Mouse (Mus musculus) liver, postnatal 0 days (tissue): Measurements from ENCODE around the gene Tbc1d22a. TPM values are rescaled to one million over a fixed set of nuclear protein-coding genes. Genes with fewer than 3 reads are reported as not detected.

Source experiments
- ATAC-seq: fragments of 200-750 bp; cut with Nextera tagmentation; 2 replicates; pipeline ENCODE4 v1.8.0; 2017; ENCODE audit warnings: mild to moderate bottlenecking, moderate library complexity
- DNase-seq: peaks from one replicate; pipeline ENCODE4 v3.0.0-alpha.2; 2016
- H3K27ac ChIP-seq: fragments of 300-500 bp; sonication (generic); 2 replicates; pipeline ENCODE4 v1.5.1; 2014; ENCODE audit warnings: antibody characterized with exemption, moderate library complexity, mild to moderate bottlenecking, low read depth
- H3K27me3 ChIP-seq: fragments of 300-500 bp; sonication (generic); 2 replicates; pipeline ENCODE4 v1.6.1; 2014; ENCODE audit warnings: low read length, control low read depth, mixed read lengths; ENCODE audit not compliant: insufficient read depth
- H3K36me3 ChIP-seq: fragments of 300-500 bp; sonication (generic); replicated peaks from 2 replicates; pipeline ENCODE4 v1.6.1; 2014; ENCODE audit warnings: mild to moderate bottlenecking, control low read depth, low read length, moderate library complexity, mixed read lengths; ENCODE audit not compliant: insufficient read depth
- H3K4me1 ChIP-seq: fragments of 300-500 bp; sonication (generic); 2 replicates; pipeline ENCODE4 v1.6.1; 2014; ENCODE audit warnings: antibody characterized with exemption, mild to moderate bottlenecking, control low read depth; ENCODE audit not compliant: insufficient read depth
- H3K4me2 ChIP-seq: fragments of 300-500 bp; sonication (generic); 2 replicates; pipeline ENCODE4 v1.6.1; 2014; ENCODE audit warnings: low read depth, mild to moderate bottlenecking, low read length, moderate library complexity, mixed read lengths
- H3K4me3 ChIP-seq: fragments of 300-500 bp; sonication (generic); 2 replicates; pipeline ENCODE4 v1.5.1; 2014; ENCODE audit warnings: low read depth, low read length
- H3K9ac ChIP-seq: fragments of 300-500 bp; sonication (generic); replicated peaks from 2 replicates; pipeline ENCODE4 v1.6.1; 2014; ENCODE audit warnings: mild to moderate bottlenecking, moderate library complexity
- H3K9me3 ChIP-seq: fragments of 300-500 bp; sonication (generic); 2 replicates; pipeline ENCODE4 v1.6.1; 2016; ENCODE audit warnings: mild to moderate bottlenecking, control low read depth, low read length, mixed read lengths
- CTCF ChIP-seq: sonication (generic); IDR thresholded peaks from 2 replicates; pipeline ENCODE4 v1.5.1; 2016; ENCODE audit warnings: antibody characterized with exemption, low read depth
- EP300 ChIP-seq: IDR thresholded peaks from 2 replicates; pipeline ENCODE4 v1.6.1; 2016; ENCODE audit warnings: antibody characterized with exemption, low read depth, mild to moderate bottlenecking
- WGBS: fragments of 180-500 bp; shearing (Covaris S2); extraction: QIAGEN DNeasy Blood & Tissue Kit; methylation state at CpG from one replicate; pipeline ENCODE4 v1.1.7; 2014; ENCODE audit not compliant: insufficient replicate concordance; 5-methylcytosine and 5-hydroxymethylcytosine counted together
- polyA plus RNA-seq: library from polyadenylated mRNA; unstranded; fragments of >200 nt; fragmentation: Nextera tagmentation; extraction: Ambion mirVana; gene quantifications from 2 replicates; pipeline ENCODE4 v1.2.1, GENCODE M21; 2015

Tbc1d22a gene
- polyA plus RNA-seq, 1 experiment from 2014 or later = 6.4 TPM

- no peak overlapping the region for H3K4me3 ChIP-seq
- H3K4me1 ChIP-seq = 0 out of 2 replicates have a peak, but pooled peaks cover 2% of the 10 kb centered on the region
- no peak for TF ChIP-seq CTCF
- TF ChIP-seq EP300 = no peak
- no peak overlapping the region for H3K4me2 ChIP-seq
- no peak overlapping the region for H3K9ac ChIP-seq
- no peak for ATAC-seq
- H3K27ac ChIP-seq = no peak overlapping the region
- 0 out of 2 replicates have a peak, but pooled peaks cover 3% of the 10 kb centered on the region for H3K36me3 ChIP-seq
- WGBS = 74% methylated on average over 7 of the region's 7 CpGs
- no peaks in the 10 kb centered on the region for H3K9me3 ChIP-seq
- H3K27me3 ChIP-seq = no peaks in the 10 kb centered on the region
- DNase-seq = no peak
These were observed 17.7 kb downstream of the Tbc1d22a start for GRCm38 (mm10) chr15:86231831-86232512.

GRCm38 (mm10) chr15:86234001-86234400, 19.7 kb downstream of the Tbc1d22a start:
- TF ChIP-seq CTCF (no peak), EP300 (no peak)
- Histone ChIP-seq H3K4me1 (no peaks in the 10 kb centered on the region), H3K9me3 (no peaks in the 10 kb centered on the region), H3K4me2 (no peak overlapping the region), H3K9ac (no peak overlapping the region), H3K27ac (no peak overlapping the region), H3K27me3 (no peaks in the 10 kb centered on the region), H3K36me3 (0 out of 2 replicates have a peak, but pooled peaks cover 3% of the 10 kb centered on the region), H3K4me3 (no peak overlapping the region)
- DNase-seq (no peak), ATAC-seq (no peak)
- WGBS = 87% methylated on average over 5 of the region's 5 CpGs

GRCm38 (mm10) chr15:86234517-86235441, 20.5 kb downstream of the Tbc1d22a start:
- no peak overlapping the region for H3K27ac ChIP-seq
- no peak overlapping the region for H3K4me2 ChIP-seq
- 0 out of 2 replicates have a peak, but pooled peaks cover 3% of the 10 kb centered on the region for H3K36me3 ChIP-seq
- DNase-seq = no peak
- TF ChIP-seq CTCF (no peak), EP300 (no peak)
- H3K4me3 ChIP-seq = no peak overlapping the region
- 72% methylated on average over 22 of the region's 22 CpGs for WGBS
- no peaks in the 10 kb centered on the region for H3K4me1 ChIP-seq
- ATAC-seq = no peak
- no peak overlapping the region for H3K9ac ChIP-seq
- no peaks in the 10 kb centered on the region for H3K9me3 ChIP-seq
- no peaks in the 10 kb centered on the region for H3K27me3 ChIP-seq

- ATAC-seq (no peak), DNase-seq (peak; percentile 69)
- Histone ChIP-seq H3K4me1 (no peaks in the 10 kb centered on the region), H3K4me2 (no peak overlapping the region), H3K9ac (no peak overlapping the region), H3K4me3 (no peak overlapping the region), H3K36me3 (0 out of 2 replicates have a peak, but pooled peaks cover 6% of the 10 kb centered on the region), H3K9me3 (no peaks in the 10 kb centered on the region), H3K27ac (no peak overlapping the region), H3K27me3 (no peaks in the 10 kb centered on the region)
- 28% methylated on average over 4 of the region's 4 CpGs for WGBS
- TF ChIP-seq CTCF (peak; percentile 85), EP300 (no peak)
These were observed 22.0 kb downstream of the Tbc1d22a start for GRCm38 (mm10) chr15:86236252-86236651.

- Histone ChIP-seq H3K9me3 (no peaks in the 10 kb centered on the region), H3K27ac (no peak overlapping the region), H3K4me1 (no peaks in the 10 kb centered on the region), H3K4me3 (no peak overlapping the region), H3K4me2 (no peak overlapping the region), H3K9ac (no peak overlapping the region), H3K36me3 (peaks cover 6% of the 10 kb centered on the region), H3K27me3 (no peaks in the 10 kb centered on the region)
- ATAC-seq = no peak
- WGBS = 73% methylated on average over 3 of the region's 3 CpGs
- TF ChIP-seq CTCF (no peak), EP300 (no peak)
- no peak for DNase-seq
These were observed 23.8 kb downstream of the Tbc1d22a start for GRCm38 (mm10) chr15:86238076-86238475.

- no peak for TF ChIP-seq EP300
- no peak for TF ChIP-seq CTCF
- ATAC-seq (no peak), DNase-seq (no peak)
- no peaks in the 10 kb centered on the region for H3K27me3 ChIP-seq
- no peak overlapping the region for H3K4me3 ChIP-seq
- H3K9ac ChIP-seq = no peak overlapping the region
- H3K36me3 ChIP-seq = peaks cover 6% of the 10 kb centered on the region
- H3K9me3 ChIP-seq = no peaks in the 10 kb centered on the region
- H3K4me1 ChIP-seq = no peaks in the 10 kb centered on the region
- H3K4me2 ChIP-seq = no peak overlapping the region
- 79% methylated on average over 6 of the region's 6 CpGs for WGBS
- H3K27ac ChIP-seq = no peak overlapping the region
These were observed 24.8 kb downstream of the Tbc1d22a start for GRCm38 (mm10) chr15:86239068-86239467.
